Mouse (Mus musculus): ENCODE data around the gene Tex2. TPM values are rescaled to one million over a fixed set of nuclear protein-coding genes. Genes with fewer than 3 reads are reported as not detected.

The Tex2 gene
- polyA plus RNA-seq, 1 experiment from 2014 or later: 29.5 TPM

DNA sequence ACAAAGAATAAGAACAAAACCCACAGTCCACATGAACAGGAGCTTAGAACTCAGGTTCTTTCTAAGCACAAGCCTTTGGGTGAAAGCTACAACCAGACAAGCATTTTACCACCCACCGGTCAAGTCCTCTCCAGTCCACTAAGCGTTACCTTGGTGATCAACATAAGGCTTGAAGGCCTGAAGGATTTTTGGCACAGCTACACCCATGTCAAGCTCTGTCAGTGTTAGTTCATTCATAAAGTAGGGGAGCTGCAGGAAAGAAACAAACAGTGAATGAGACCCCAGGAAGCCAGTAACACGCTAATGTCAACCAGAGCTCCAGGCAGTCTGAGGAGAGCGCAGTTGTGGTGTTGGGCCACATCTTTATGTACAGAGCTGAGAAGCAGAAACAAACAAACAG lies 84.1 kb downstream of the Tex2 start:
- peaks cover 3% of the 10 kb centered on the region; the same call in 1 of the 2 replicates for H3K4me1 ChIP-seq (ENCODE audit: control insufficient read depth, insufficient read depth, low read depth, low read length)
- peak; percentile 56; the same call in 1 of the 2 replicates for ATAC-seq
- WGBS: 41% methylated on average over 4 of the region's 4 CpGs

DNA sequence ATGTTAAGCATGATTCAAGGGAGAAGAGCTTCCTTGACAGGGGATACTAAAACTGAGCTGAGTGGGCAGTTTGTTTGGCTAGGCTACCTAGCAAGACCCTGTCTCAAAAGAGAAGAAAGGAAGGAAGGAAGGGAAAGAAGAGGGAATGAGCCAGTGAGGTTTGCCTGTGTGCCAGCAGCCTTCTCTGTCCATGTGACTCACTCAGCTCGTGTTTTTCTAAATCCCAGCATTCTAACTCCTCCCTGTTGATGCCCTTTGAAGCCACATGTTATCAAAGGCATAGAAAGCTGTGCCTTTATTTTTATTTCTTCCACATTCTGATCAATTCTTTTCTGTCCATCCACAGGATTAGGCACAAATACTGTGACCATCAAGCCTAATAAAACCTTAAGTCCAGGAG lies 85.3 kb downstream of the Tex2 start:
- Histone ChIP-seq H3K9me3 (ENCODE audit: control insufficient read depth, low read length) (no peaks in the 10 kb centered on the region), H3K27me3 (replicated peaks; ENCODE audit: control insufficient read depth, insufficient read depth, low read length) (no peaks in the 10 kb centered on the region), H3K27ac (ENCODE audit: low read depth, low read length) (no peak overlapping the region), H3K4me3 (ENCODE audit: low read length) (no peak overlapping the region), H3K4me1 (ENCODE audit: control insufficient read depth, insufficient read depth, low read depth, low read length) (peaks cover 3% of the 10 kb centered on the region; the same call in 1 of the 2 replicates), H3K9ac (ENCODE audit: low read depth, low read length) (no peak overlapping the region), H3K36me3 (ENCODE audit: control insufficient read depth, insufficient read depth, low read length) (peaks cover 8% of the 10 kb centered on the region; the same call in 1 of the 2 replicates), H3K4me2 (ENCODE audit: low read length) (no peak overlapping the region)
- WGBS: 22% methylated on average over 1 of the region's 1 CpGs
- ATAC-seq: no peak

More for the DNA sequence above, 84.1 kb downstream of the Tex2 start:
- no peak overlapping the region for H3K9ac ChIP-seq (ENCODE audit: low read depth, low read length)
- no peaks in the 10 kb centered on the region for H3K27me3 ChIP-seq (replicated peaks; ENCODE audit: control insufficient read depth, insufficient read depth, low read length)
- H3K27ac ChIP-seq (ENCODE audit: low read depth, low read length): peak overlapping the region; percentile 12; the same call in 1 of the 2 replicates
- H3K4me2 ChIP-seq (ENCODE audit: low read length): no peak overlapping the region
- H3K4me3 ChIP-seq (ENCODE audit: low read length): no peak overlapping the region
- no peaks in the 10 kb centered on the region for H3K9me3 ChIP-seq (ENCODE audit: control insufficient read depth, low read length)
- H3K36me3 ChIP-seq (ENCODE audit: control insufficient read depth, insufficient read depth, low read length): peaks cover 8% of the 10 kb centered on the region; the same call in 1 of the 2 replicates

GRCm38 (mm10) chr11:106527147-106527821 lies 85.9 kb downstream of the Tex2 start:
- H3K4me2 ChIP-seq (ENCODE audit: low read length): no peak overlapping the region
- ATAC-seq: no peak
- no peak overlapping the region for H3K27ac ChIP-seq (ENCODE audit: low read depth, low read length)
- no peaks in the 10 kb centered on the region for H3K9me3 ChIP-seq (ENCODE audit: control insufficient read depth, low read length)
- H3K4me1 ChIP-seq (ENCODE audit: control insufficient read depth, insufficient read depth, low read depth, low read length): peaks cover 3% of the 10 kb centered on the region; the same call in 1 of the 2 replicates
- H3K4me3 ChIP-seq (ENCODE audit: low read length): no peak overlapping the region
- 54% methylated on average over 10 of the region's 10 CpGs for WGBS
- H3K9ac ChIP-seq (ENCODE audit: low read depth, low read length): no peak overlapping the region
- H3K27me3 ChIP-seq (replicated peaks; ENCODE audit: control insufficient read depth, insufficient read depth, low read length): no peaks in the 10 kb centered on the region
- H3K36me3 ChIP-seq (ENCODE audit: control insufficient read depth, insufficient read depth, low read length): peaks cover 8% of the 10 kb centered on the region; the same call in 1 of the 2 replicates

DNA sequence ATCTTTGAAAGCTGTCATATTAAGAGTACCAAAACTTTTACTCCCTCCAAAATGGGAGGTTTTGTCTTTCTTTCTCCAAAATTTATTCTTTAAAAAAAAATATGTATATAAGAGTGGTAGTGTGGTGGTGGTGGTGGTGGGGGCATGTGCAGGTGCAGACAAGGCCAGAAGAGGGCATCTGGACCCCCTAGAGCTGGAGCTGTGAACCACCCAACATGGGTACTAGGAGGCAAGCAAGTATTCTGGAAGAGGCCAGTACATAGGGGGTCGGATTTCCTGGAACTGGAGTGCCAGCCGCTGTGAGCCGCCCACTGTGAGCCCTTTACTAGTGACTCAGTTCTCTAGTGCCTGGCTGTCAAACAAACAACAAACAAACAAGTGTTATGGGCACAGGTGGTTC lies 90.7 kb downstream of the Tex2 start:
- no peak overlapping the region for H3K4me3 ChIP-seq (ENCODE audit: low read length)
- peaks cover 6% of the 10 kb centered on the region for H3K4me1 ChIP-seq (ENCODE audit: control insufficient read depth, insufficient read depth, low read depth, low read length)
- no peaks in the 10 kb centered on the region for H3K27me3 ChIP-seq (replicated peaks; ENCODE audit: control insufficient read depth, insufficient read depth, low read length)
- H3K4me2 ChIP-seq (ENCODE audit: low read length): no peak overlapping the region
- 0 out of 2 replicates have a peak, but pooled peaks cover 2% of the 10 kb centered on the region for H3K36me3 ChIP-seq (ENCODE audit: control insufficient read depth, insufficient read depth, low read length)
- 52% methylated on average over 3 of the region's 3 CpGs for WGBS
- H3K9ac ChIP-seq (ENCODE audit: low read depth, low read length): no peak overlapping the region
- H3K27ac ChIP-seq (ENCODE audit: low read depth, low read length): no peak overlapping the region
- H3K9me3 ChIP-seq (ENCODE audit: control insufficient read depth, low read length): no peaks in the 10 kb centered on the region
- ATAC-seq: 0 out of 2 replicates have a peak, but pooled peaks have one; percentile 30

DNA sequence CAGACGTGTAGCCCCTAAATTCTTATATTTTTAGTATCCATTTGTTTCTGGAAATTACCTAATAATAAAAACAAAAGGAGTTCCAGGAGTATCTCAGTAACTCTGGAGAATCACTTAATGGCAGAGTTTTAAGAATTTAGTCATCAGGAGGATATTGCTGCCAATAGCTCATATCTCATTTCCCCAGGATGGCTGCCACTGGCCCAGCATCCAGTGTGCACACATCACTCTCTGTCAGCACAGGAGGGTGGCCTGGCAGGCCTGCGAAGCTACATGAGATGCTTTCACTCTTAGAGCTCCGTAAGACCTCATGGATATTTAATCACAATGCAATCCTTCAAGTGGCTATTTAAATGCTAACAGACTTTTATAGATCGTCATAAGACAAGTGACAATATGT lies 91.6 kb downstream of the Tex2 start:
- Histone ChIP-seq H3K27me3 (replicated peaks; ENCODE audit: control insufficient read depth, insufficient read depth, low read length) (no peaks in the 10 kb centered on the region), H3K4me2 (ENCODE audit: low read length) (no peak overlapping the region), H3K36me3 (ENCODE audit: control insufficient read depth, insufficient read depth, low read length) (no peaks in the 10 kb centered on the region), H3K9me3 (ENCODE audit: control insufficient read depth, low read length) (no peaks in the 10 kb centered on the region), H3K27ac (ENCODE audit: low read depth, low read length) (no peak overlapping the region), H3K9ac (ENCODE audit: low read depth, low read length) (no peak overlapping the region), H3K4me3 (ENCODE audit: low read length) (no peak overlapping the region), H3K4me1 (ENCODE audit: control insufficient read depth, insufficient read depth, low read depth, low read length) (peaks cover 6% of the 10 kb centered on the region)
- WGBS: 33% methylated on average over 4 of the region's 4 CpGs
- no peak for ATAC-seq

DNA sequence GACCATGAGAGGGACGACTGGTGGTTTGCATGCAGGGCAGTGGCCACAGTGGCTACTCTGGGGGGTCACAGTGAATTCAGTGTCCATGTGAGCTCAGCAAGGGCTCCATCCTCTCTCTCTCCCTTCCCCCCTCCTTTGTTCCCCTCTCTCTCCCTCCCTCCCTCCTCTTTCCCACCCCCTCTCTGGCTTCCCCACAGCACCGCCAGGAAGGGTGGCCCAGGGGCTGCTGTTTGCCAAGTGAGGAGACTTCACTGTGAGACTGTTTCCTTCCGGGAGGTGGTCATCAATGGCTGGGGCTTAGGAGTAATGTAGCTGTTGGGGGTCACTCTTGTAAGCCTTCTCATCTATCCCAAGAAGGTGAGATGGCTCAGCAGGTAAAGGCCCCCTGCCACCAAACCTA lies 92.8 kb downstream of the Tex2 start:
- no peak overlapping the region for H3K4me2 ChIP-seq (ENCODE audit: low read length)
- no peaks in the 10 kb centered on the region for H3K36me3 ChIP-seq (ENCODE audit: control insufficient read depth, insufficient read depth, low read length)
- peaks cover 6% of the 10 kb centered on the region for H3K4me1 ChIP-seq (ENCODE audit: control insufficient read depth, insufficient read depth, low read depth, low read length)
- no peaks in the 10 kb centered on the region for H3K27me3 ChIP-seq (replicated peaks; ENCODE audit: control insufficient read depth, insufficient read depth, low read length)
- H3K27ac ChIP-seq (ENCODE audit: low read depth, low read length): no peak overlapping the region
- H3K9ac ChIP-seq (ENCODE audit: low read depth, low read length): no peak overlapping the region
- no peaks in the 10 kb centered on the region for H3K9me3 ChIP-seq (ENCODE audit: control insufficient read depth, low read length)
- no peak for ATAC-seq
- no peak overlapping the region for H3K4me3 ChIP-seq (ENCODE audit: low read length)
- WGBS: 34% methylated on average over 3 of the region's 3 CpGs

DNA sequence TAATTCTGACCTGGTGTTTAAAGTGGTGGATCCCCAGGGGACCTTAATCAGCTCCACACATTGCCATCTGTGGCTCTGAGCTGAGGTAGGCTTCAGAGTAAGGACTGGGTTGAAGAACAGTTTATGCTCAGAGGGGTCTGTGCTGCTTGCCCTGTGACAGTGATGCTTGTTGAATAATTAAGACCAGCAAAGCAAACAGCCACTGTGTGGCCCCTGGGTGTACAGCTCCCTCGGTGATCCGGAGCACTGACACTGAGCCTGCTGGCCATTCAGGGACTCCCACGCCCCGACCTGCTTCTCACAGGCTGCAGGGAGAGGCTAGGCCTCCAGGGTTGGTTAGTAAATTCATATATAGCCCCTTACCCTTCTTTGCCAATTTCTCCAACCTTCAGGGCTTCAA lies 93.7 kb downstream of the Tex2 start:
- no peaks in the 10 kb centered on the region for H3K27me3 ChIP-seq (replicated peaks; ENCODE audit: control insufficient read depth, insufficient read depth, low read length)
- no peak for ATAC-seq
- 36% methylated on average over 4 of the region's 4 CpGs for WGBS
- peaks cover 12% of the 10 kb centered on the region for H3K4me1 ChIP-seq (ENCODE audit: control insufficient read depth, insufficient read depth, low read depth, low read length)
- H3K27ac ChIP-seq (ENCODE audit: low read depth, low read length): no peak overlapping the region
- no peaks in the 10 kb centered on the region for H3K36me3 ChIP-seq (ENCODE audit: control insufficient read depth, insufficient read depth, low read length)
- H3K4me3 ChIP-seq (ENCODE audit: low read length): no peak overlapping the region
- H3K9me3 ChIP-seq (ENCODE audit: control insufficient read depth, low read length): no peaks in the 10 kb centered on the region
- H3K9ac ChIP-seq (ENCODE audit: low read depth, low read length): no peak overlapping the region
- H3K4me2 ChIP-seq (ENCODE audit: low read length): no peak overlapping the region

DNA sequence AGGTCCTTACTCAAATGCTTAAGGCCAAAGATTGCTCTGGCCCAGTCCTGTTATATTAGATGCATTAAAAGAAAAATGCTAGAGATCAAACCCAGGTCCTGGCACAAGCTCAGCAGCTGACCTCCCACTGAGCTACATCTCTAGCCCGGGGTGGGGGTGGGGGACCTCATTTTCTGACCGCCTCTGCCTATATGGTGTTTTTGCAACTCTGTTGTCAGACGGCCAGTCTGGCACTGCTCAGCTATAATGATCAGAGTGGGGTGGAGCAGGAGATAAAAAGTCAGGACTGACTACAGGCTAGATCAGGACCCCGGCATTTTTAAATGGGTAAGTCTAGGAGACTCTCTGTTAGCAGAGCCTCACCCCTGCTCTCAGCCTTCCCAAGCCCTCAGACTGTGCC lies 94.8 kb downstream of the Tex2 start:
- H3K27ac ChIP-seq (ENCODE audit: low read depth, low read length): no peak overlapping the region
- no peak overlapping the region for H3K4me3 ChIP-seq (ENCODE audit: low read length)
- H3K36me3 ChIP-seq (ENCODE audit: control insufficient read depth, insufficient read depth, low read length): no peaks in the 10 kb centered on the region
- no peaks in the 10 kb centered on the region for H3K27me3 ChIP-seq (replicated peaks; ENCODE audit: control insufficient read depth, insufficient read depth, low read length)
- H3K4me2 ChIP-seq (ENCODE audit: low read length): no peak overlapping the region
- H3K4me1 ChIP-seq (ENCODE audit: control insufficient read depth, insufficient read depth, low read depth, low read length): peaks cover 12% of the 10 kb centered on the region
- ATAC-seq: no peak
- no peak overlapping the region for H3K9ac ChIP-seq (ENCODE audit: low read depth, low read length)
- 49% methylated on average over 4 of the region's 4 CpGs for WGBS
- no peaks in the 10 kb centered on the region for H3K9me3 ChIP-seq (ENCODE audit: control insufficient read depth, low read length)

DNA sequence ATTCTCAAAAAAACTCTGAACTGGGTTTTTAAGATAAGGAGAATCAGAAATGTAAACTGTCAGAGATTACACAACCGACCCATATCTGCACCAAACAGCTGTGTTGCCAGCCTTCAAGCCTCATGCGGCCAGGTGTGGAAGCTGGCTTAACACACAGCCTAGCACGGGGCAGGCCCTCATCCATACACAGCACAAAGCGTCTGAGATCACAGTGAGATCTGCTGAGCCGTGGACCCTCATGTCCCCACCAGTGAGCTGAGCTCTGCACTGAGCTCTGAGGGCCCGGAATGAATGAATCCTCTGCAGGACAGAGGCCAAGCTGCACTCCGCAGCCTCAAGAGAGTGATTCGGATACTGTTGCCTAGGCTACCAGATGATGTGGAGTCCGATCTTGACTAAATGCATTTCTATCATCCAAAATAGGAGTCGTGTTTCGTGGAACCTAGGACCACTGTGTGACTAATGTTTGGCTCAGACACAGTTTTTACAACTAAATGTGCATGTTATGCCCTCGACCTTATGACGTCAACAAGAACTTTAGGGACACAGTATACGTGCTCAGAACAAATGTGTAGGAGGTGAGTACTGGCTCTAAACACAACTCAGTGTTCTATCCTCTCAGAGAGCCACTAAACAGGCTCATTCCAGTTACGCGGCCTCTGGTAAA lies 98.0 kb downstream of the Tex2 start:
- no peak overlapping the region for H3K27ac ChIP-seq (ENCODE audit: low read depth, low read length)
- H3K36me3 ChIP-seq (ENCODE audit: control insufficient read depth, insufficient read depth, low read length): 0 out of 2 replicates have a peak, but pooled peaks cover 7% of the 10 kb centered on the region
- no peak overlapping the region for H3K4me3 ChIP-seq (ENCODE audit: low read length)
- H3K27me3 ChIP-seq (replicated peaks; ENCODE audit: control insufficient read depth, insufficient read depth, low read length): no peaks in the 10 kb centered on the region
- ATAC-seq: peak; percentile 54; the same call in 1 of the 2 replicates
- WGBS: 51% methylated on average over 16 of the region's 16 CpGs
- peaks cover 7% of the 10 kb centered on the region; the same call in 1 of the 2 replicates for H3K4me1 ChIP-seq (ENCODE audit: control insufficient read depth, insufficient read depth, low read depth, low read length)
- no peaks in the 10 kb centered on the region for H3K9me3 ChIP-seq (ENCODE audit: control insufficient read depth, low read length)
- H3K9ac ChIP-seq (ENCODE audit: low read depth, low read length): peak overlapping the region; percentile 29; the same call in 1 of the 2 replicates
- no peak overlapping the region for H3K4me2 ChIP-seq (ENCODE audit: low read length)
